Mouse (Mus musculus): ENCODE results near the gene Med19. TPM values are rescaled to one million over a fixed set of nuclear protein-coding genes. Genes with fewer than 3 reads are reported as not detected.
"Not testable (repeated sequence)": the region's sequence is repeated elsewhere in the genome, so short reads cannot be mapped to it uniquely, and the experiment has no call there.

The Med19 gene
- polyA plus RNA-seq, 1 experiment from 2014 or later: 53.6 TPM

DNA sequence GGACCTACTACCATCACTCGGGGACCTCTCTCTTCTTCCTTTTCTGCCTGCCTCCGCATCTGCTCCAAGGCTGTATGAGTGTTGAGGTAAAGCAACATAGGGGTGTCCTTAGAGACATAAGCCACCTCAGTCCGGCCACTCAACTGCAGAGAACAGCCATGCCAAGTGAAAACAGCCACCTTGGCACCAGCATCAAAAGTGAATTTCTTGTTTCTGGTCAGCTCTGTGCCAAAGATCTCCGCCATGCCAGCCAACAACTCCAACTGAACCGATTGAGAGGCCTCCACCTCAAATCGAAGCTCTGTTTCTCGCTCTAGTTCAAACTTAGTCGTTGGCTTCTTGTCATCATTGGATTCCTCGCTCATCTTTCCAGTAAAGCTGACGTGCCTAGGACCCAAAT lies 47.6 kb downstream of the Med19 start:
- no peak overlapping the region for H3K4me3 ChIP-seq (ENCODE audit: low read depth, low read length)
- WGBS: 94% methylated on average over 10 of the region's 10 CpGs

GRCm38 (mm10) chr2:84726716-84727115 lies 48.5 kb downstream of the Med19 start:
- peak overlapping the region; percentile 59 for H3K4me3 ChIP-seq (ENCODE audit: low read depth, low read length)
- WGBS: 3% methylated on average over 9 of the region's 9 CpGs
- H3K27ac ChIP-seq (ENCODE audit: low read length): peak overlapping the region; percentile 6; the same call in 1 of the 2 replicates
- H3K36me3 ChIP-seq (ENCODE audit: control insufficient read depth, insufficient read depth, low read length): peaks cover 8% of the 10 kb centered on the region
- no peaks in the 10 kb centered on the region for H3K9me3 ChIP-seq (replicated peaks; ENCODE audit: control insufficient read depth, low read length, poor library complexity, severe bottlenecking)
- no peaks in the 10 kb centered on the region for H3K27me3 ChIP-seq (ENCODE audit: control insufficient read depth, insufficient read depth, low read depth, low read length)
- H3K4me2 ChIP-seq (ENCODE audit: low read length): peak overlapping the region; percentile 83
- peak overlapping the region; percentile 65 for H3K9ac ChIP-seq (ENCODE audit: low read depth, low read length)
- peaks cover 28% of the 10 kb centered on the region for H3K4me1 ChIP-seq (ENCODE audit: control insufficient read depth, insufficient read depth, low read length)
- ATAC-seq: peak; percentile 7

More for the DNA sequence above, 47.6 kb downstream of the Med19 start:
- H3K4me2 ChIP-seq (ENCODE audit: low read length): no peak overlapping the region
- peaks cover 11% of the 10 kb centered on the region for H3K36me3 ChIP-seq (ENCODE audit: control insufficient read depth, insufficient read depth, low read length)
- H3K27ac ChIP-seq (ENCODE audit: low read length): no peak overlapping the region
- ATAC-seq: no peak
- H3K27me3 ChIP-seq (ENCODE audit: control insufficient read depth, insufficient read depth, low read depth, low read length): no peaks in the 10 kb centered on the region
- no peak overlapping the region for H3K9ac ChIP-seq (ENCODE audit: low read depth, low read length)
- H3K9me3 ChIP-seq (replicated peaks; ENCODE audit: control insufficient read depth, low read length, poor library complexity, severe bottlenecking): no peaks in the 10 kb centered on the region
- peaks cover 30% of the 10 kb centered on the region for H3K4me1 ChIP-seq (ENCODE audit: control insufficient read depth, insufficient read depth, low read length)

GRCm38 (mm10) chr2:84727172-84727858 lies 49.1 kb downstream of the Med19 start, which contains the start of gene Clp1:
Clp1 (minus strand) TSS chr2:84727350.
- ATAC-seq: peak; percentile 96
- peak within 1 kb of the TSS; percentile 65 for H3K9ac ChIP-seq (ENCODE audit: low read depth, low read length)
- H3K4me1 ChIP-seq (ENCODE audit: control insufficient read depth, insufficient read depth, low read length): peaks cover 28% of the 10 kb centered on the region
- H3K27ac ChIP-seq (ENCODE audit: low read length): peak within 1 kb of the TSS; percentile 82
- no peaks in the 10 kb centered on the region for H3K27me3 ChIP-seq (ENCODE audit: control insufficient read depth, insufficient read depth, low read depth, low read length)
- H3K36me3 ChIP-seq (ENCODE audit: control insufficient read depth, insufficient read depth, low read length): peaks cover 8% of the 10 kb centered on the region
- no peaks in the 10 kb centered on the region for H3K9me3 ChIP-seq (replicated peaks; ENCODE audit: control insufficient read depth, low read length, poor library complexity, severe bottlenecking)
- H3K4me3 ChIP-seq (ENCODE audit: low read depth, low read length): peak within 1 kb of the TSS; percentile 59
- H3K4me2 ChIP-seq (ENCODE audit: low read length): peak within 1 kb of the TSS; percentile 83
- under 1% methylated on average over 39 of the region's 39 CpGs for WGBS

DNA sequence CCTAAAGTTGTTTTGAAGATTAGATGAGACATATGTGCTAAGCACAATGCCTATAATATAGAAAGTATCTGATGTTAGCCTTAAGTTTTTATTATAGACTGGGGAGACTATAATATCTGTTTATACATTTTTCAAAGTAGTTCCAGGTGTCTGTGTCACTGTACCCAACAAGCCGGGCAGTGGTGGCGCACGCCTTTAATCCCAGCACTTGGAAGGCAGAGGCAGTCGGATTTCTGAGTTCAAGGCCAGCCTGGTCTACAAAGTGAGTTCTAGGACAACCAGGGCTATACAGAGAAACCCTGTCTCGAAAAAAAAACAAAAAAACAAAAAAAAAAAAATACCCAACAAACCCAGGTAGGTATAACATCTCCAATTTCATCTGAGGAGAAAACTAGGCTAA lies 50.0 kb downstream of the Med19 start:
- H3K9ac ChIP-seq (ENCODE audit: low read depth, low read length); H3K36me3 ChIP-seq (ENCODE audit: control insufficient read depth, insufficient read depth, low read length); H3K4me3 ChIP-seq (ENCODE audit: low read depth, low read length); H3K9me3 ChIP-seq (replicated peaks; ENCODE audit: control insufficient read depth, low read length, poor library complexity, severe bottlenecking); H3K27me3 ChIP-seq (ENCODE audit: control insufficient read depth, insufficient read depth, low read depth, low read length); ATAC-seq; H3K27ac ChIP-seq (ENCODE audit: low read length); H3K4me2 ChIP-seq (ENCODE audit: low read length): not testable (repeated sequence)
- peaks cover 31% of the 10 kb centered on the region for H3K4me1 ChIP-seq (ENCODE audit: control insufficient read depth, insufficient read depth, low read length)
- WGBS: 89% methylated on average over 5 of the region's 5 CpGs

DNA sequence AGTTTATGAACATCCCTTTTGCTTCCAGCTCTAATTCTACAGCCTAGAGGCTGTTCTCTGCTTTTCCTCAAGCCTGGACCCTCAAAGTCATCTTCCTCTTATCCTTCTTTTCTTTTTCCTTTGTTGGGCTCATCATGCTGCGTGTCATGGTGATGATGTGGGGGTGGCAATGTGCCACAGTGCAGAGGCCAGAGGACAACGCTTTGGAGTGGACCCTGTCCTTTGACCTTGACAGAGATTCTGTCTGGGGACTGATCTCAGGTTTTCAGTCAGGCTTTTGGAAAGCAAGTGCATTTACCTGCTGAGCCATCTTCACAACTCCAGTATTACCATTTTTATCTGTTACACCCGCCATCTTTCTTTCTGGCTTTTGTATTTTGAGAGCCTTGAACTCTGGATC lies 53.0 kb downstream of the Med19 start:
- H3K36me3 ChIP-seq (ENCODE audit: control insufficient read depth, insufficient read depth, low read length): no peaks in the 10 kb centered on the region
- no peak overlapping the region for H3K4me2 ChIP-seq (ENCODE audit: low read length)
- no peak overlapping the region for H3K27ac ChIP-seq (ENCODE audit: low read length)
- WGBS: 89% methylated on average over 3 of the region's 3 CpGs
- no peak overlapping the region for H3K4me3 ChIP-seq (ENCODE audit: low read depth, low read length)
- no peak overlapping the region for H3K9ac ChIP-seq (ENCODE audit: low read depth, low read length)
- H3K4me1 ChIP-seq (ENCODE audit: control insufficient read depth, insufficient read depth, low read length): peaks cover 30% of the 10 kb centered on the region
- H3K27me3 ChIP-seq (ENCODE audit: control insufficient read depth, insufficient read depth, low read depth, low read length): no peaks in the 10 kb centered on the region
- no peak for ATAC-seq
- no peaks in the 10 kb centered on the region for H3K9me3 ChIP-seq (replicated peaks; ENCODE audit: control insufficient read depth, low read length, poor library complexity, severe bottlenecking)

- no peak overlapping the region for H3K4me3 ChIP-seq (ENCODE audit: low read depth, low read length)
- peaks cover 37% of the 10 kb centered on the region for H3K4me1 ChIP-seq (ENCODE audit: control insufficient read depth, insufficient read depth, low read length)
- ATAC-seq: no peak
- no peaks in the 10 kb centered on the region for H3K9me3 ChIP-seq (replicated peaks; ENCODE audit: control insufficient read depth, low read length, poor library complexity, severe bottlenecking)
- WGBS: 73% methylated on average over 1 of the region's 1 CpGs
- no peaks in the 10 kb centered on the region for H3K27me3 ChIP-seq (ENCODE audit: control insufficient read depth, insufficient read depth, low read depth, low read length)
- no peak overlapping the region for H3K4me2 ChIP-seq (ENCODE audit: low read length)
- no peak overlapping the region for H3K9ac ChIP-seq (ENCODE audit: low read depth, low read length)
- H3K36me3 ChIP-seq (ENCODE audit: control insufficient read depth, insufficient read depth, low read length): no peaks in the 10 kb centered on the region
- H3K27ac ChIP-seq (ENCODE audit: low read length): no peak overlapping the region
These were observed 54.2 kb downstream of the Med19 start for GRCm38 (mm10) chr2:84732394-84732793.

- ATAC-seq: peak; percentile 84
- Histone ChIP-seq H3K4me1 (ENCODE audit: control insufficient read depth, insufficient read depth, low read length) (peaks cover 47% of the 10 kb centered on the region), H3K27me3 (ENCODE audit: control insufficient read depth, insufficient read depth, low read depth, low read length) (no peaks in the 10 kb centered on the region), H3K9me3 (replicated peaks; ENCODE audit: control insufficient read depth, low read length, poor library complexity, severe bottlenecking) (no peaks in the 10 kb centered on the region), H3K9ac (ENCODE audit: low read depth, low read length) (peak within 1 kb of the TSS; percentile 81), H3K36me3 (ENCODE audit: control insufficient read depth, insufficient read depth, low read length) (no peaks in the 10 kb centered on the region), H3K4me3 (ENCODE audit: low read depth, low read length) (peak within 1 kb of the TSS; percentile 49), H3K27ac (ENCODE audit: low read length) (peak within 1 kb of the TSS; percentile 79), H3K4me2 (ENCODE audit: low read length) (peak within 1 kb of the TSS; percentile 66)
- under 1% methylated on average over 8 of the region's 8 CpGs for WGBS
These were observed 55.5 kb downstream of the Med19 start, which contains the start of gene Ypel4 for GRCm38 (mm10) chr2:84733579-84734300. Ypel4 (plus strand) TSS chr2:84734058.

- Histone ChIP-seq H3K36me3 (ENCODE audit: control insufficient read depth, insufficient read depth, low read length) (no peaks in the 10 kb centered on the region), H3K4me3 (ENCODE audit: low read depth, low read length) (peak overlapping the region; percentile 49), H3K27ac (ENCODE audit: low read length) (peak overlapping the region; percentile 79), H3K4me1 (ENCODE audit: control insufficient read depth, insufficient read depth, low read length) (peaks cover 53% of the 10 kb centered on the region), H3K9ac (ENCODE audit: low read depth, low read length) (peak overlapping the region; percentile 81), H3K9me3 (replicated peaks; ENCODE audit: control insufficient read depth, low read length, poor library complexity, severe bottlenecking) (no peaks in the 10 kb centered on the region), H3K27me3 (ENCODE audit: control insufficient read depth, insufficient read depth, low read depth, low read length) (no peaks in the 10 kb centered on the region), H3K4me2 (ENCODE audit: low read length) (peak overlapping the region; percentile 66)
- 0% methylated on average over 11 of the region's 11 CpGs for WGBS
- ATAC-seq: peak; percentile 67
These were observed 56.2 kb downstream of the Med19 start for GRCm38 (mm10) chr2:84734351-84734864.

DNA sequence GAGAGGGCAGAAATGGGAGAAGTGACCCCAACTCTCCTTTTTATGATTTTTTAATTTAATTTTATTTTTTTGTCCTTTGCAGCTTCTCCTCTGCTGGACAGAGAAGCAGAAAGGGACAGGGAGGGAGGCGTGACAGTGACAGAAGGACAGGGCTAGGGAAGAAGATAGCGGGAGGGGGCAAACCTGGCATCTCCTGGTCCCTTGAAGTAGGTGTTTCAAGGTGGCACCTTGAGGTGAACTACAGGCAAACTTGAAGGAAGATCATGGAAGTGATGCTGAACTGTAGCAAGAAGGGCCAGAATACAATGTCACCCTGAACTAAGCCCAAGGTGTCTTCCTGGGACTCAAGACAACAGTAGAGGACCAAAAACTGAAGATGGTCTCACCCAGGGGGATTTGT lies 56.7 kb downstream of the Med19 start:
- WGBS: 0% methylated on average over 2 of the region's 2 CpGs
- no peak for ATAC-seq
- Histone ChIP-seq H3K4me3 (ENCODE audit: low read depth, low read length) (peak overlapping the region; percentile 49), H3K4me1 (ENCODE audit: control insufficient read depth, insufficient read depth, low read length) (peaks cover 55% of the 10 kb centered on the region), H3K4me2 (ENCODE audit: low read length) (peak overlapping the region; percentile 66), H3K9me3 (replicated peaks; ENCODE audit: control insufficient read depth, low read length, poor library complexity, severe bottlenecking) (no peaks in the 10 kb centered on the region), H3K36me3 (ENCODE audit: control insufficient read depth, insufficient read depth, low read length) (no peaks in the 10 kb centered on the region), H3K27ac (ENCODE audit: low read length) (peak overlapping the region; percentile 79), H3K27me3 (ENCODE audit: control insufficient read depth, insufficient read depth, low read depth, low read length) (no peaks in the 10 kb centered on the region), H3K9ac (ENCODE audit: low read depth, low read length) (peak overlapping the region; percentile 81)
